Mouse (Mus musculus) embryo, embryonic 11.5 days (tissue): ENCODE results near the gene Atg16l2.

Experiments used
- DNase-seq: peaks from one replicate; pipeline ENCODE4 v3.0.0-alpha.2; 2012; ENCODE audit warnings: low read depth, low spot score

The Atg16l2 gene

DNA sequence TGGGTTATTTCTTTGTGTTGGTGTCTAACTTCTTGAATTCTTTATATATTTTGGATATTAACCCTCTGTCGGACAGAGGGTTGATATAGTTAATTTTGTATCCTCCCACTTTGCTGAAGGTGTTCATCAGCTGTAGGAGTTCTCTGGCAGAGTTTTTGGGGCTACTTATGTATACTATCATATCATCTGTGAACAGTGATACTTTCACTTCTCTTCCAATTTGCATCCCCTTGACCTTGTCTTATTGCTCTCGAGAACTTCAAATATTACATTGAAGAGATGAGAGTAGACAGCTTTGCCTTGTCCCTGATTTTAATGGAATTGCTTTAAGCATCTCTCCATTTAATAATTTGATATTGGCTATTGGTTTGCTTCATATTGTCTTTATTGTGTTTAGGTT is 78.5 kb downstream of the Atg16l2 start:
- no peak for DNase-seq

DNA sequence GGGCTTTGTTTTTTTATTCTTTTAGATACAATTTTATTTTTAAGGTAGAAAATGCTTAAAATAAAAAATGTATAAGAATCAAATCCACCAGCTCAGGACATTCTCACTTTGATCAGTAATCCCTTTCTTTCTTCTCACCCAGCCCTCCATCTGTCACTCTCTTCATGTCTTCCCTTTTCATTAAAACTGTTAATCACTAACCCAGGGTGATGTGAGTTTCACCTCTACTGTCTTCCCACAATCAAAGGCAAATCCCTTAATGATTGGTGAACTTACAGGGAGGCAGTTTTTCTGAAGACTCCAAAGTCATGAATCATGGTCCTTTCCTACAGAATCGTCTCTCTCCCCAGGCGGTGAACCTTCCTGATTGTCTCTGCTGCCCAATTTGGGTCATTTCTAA is 85.3 kb downstream of the Atg16l2 start:
- DNase-seq: no peak

DNA sequence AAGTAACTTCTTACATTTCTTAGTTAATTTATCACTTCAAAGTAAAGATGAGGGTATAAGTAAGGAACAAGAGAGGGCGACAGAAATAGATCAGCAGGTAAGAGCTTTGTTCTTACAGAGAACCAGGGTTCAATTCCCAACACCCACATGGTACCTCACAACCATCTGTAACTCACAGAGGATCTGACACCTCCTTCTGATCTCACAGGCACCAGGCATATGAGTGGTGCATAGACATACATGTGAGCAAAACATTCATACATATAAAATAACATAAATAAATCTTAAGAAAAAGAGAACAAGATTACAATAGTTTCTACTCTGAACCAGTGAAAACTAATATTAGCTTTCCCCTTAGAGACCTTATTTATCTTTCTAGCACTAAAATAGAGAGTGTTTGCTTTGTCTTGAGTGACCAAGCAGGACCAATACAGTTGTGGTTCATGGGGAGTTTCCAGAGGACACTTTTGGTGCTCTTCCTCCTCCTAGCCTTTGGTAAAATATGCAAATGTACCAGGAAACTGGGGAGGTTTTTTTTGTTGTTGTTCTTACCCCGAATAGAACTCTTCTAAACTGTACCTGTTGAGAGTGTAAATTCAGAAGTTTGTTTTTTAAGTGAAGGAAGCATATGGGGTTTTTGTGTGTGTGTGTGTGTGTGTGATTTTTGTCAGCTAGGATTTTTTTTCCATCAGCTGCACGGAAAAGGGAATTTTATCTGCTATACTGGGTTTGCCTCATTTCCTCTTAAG is 88.4 kb downstream of the Atg16l2 start:
- DNase-seq: no peak
